Mouse (Mus musculus) cerebellum, adult 9-10 months (tissue): ENCODE results near the gene Mief2.

Source experiments
- DNase-seq: peaks from one replicate; pipeline ENCODE4 v3.0.0; 2022

The Mief2 gene

DNA sequence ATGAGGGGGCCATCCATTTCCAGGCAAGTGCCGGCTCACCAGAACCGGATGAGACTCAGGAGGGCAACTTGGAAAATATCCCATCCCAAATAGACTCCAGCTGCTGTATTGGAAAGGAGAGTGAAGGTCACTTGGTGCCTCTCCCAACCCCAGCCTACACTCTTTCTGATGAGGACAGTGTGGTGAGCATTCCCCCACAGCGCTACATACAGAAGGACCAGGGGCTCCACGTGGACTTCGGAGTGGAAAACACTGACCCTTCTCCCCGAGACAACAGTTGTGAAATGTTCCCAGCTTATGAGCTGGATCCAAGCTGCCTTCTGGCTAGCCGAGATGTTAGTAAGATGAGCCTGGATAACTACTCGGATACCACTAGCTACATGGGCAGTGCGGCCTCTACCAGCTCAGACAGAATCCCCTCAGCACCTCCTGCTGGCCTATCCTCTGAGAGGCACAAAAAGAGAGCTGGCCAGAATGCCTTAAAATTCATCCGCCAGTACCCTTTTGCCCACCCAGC lies 51.5 kb downstream of the Mief2 start:
- DNase-seq: no peak
